13 mouse cellular contexts compared by ENCODE assay signal in the genomic region with DNA sequence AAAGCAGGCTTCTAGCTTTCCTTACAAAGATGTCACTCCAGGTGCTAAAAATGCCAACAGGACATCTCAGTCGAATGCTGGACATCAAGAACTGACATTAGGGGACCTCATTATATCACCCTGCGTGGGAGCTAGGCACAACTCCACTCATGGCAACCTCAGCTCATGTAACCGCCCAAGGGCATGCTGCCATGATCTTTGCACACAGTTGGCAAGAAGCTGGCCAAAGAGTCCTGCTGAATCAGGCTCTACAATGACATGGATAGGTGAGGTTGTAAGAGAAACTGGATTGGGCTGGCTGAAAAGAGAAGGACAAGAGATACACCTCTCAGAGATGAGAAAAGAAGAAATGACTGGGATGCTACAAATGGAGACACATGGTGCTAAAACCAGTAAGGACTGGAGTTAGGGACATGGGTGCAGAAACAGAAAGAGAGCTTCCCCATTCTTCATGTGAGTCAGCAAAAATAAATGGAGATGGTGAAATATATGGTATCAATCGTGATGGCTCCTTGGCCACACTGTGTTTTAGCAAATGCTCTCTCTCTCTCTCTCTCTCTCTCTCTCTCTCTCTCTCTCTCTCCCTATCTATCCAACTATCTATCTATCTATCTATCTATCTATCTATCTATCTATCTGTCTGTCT. TPM values are rescaled to one million over a fixed set of nuclear protein-coding genes. Genes with fewer than 3 reads are reported as not detected.
A peak's percentile ranks its signal among the peaks of the same experiment; 100 is the strongest.
DNase-seq lines count a peak whose midpoint lies in the region; ATAC-seq and TF ChIP-seq lines count a peak whose summit lies in the region.
"Had no signal": no experiment of that assay in that cellular context is flagged by ENCODE, and none has a peak within 500 bp of the region (broad histone marks: within the 10 kb centered on the region; RNA-seq: fewer than 3 reads in every experiment).

No protein-coding gene starts in this region.

- 52% methylated on average over 4 of the region's 4 CpGs for WGBS in kidney, adult 2 months
- 74% methylated on average over 4 of the region's 4 CpGs for WGBS in kidney, embryonic 14.5 days
- 78% methylated on average over 4 of the region's 4 CpGs for WGBS in thymus, adult 2 months
- WGBS in intestine, postnatal 0 days: 84% methylated on average over 4 of the region's 4 CpGs

- H3K27ac ChIP-seq in kidney, adult 2 months (ENCODE audit: insufficient read depth, low read depth, low read length): peak overlapping the region; percentile 59; the same call in 1 of the 2 replicates
- H3K27ac ChIP-seq in kidney, embryonic 14.5 days (ENCODE audit: low read depth, low read length): no peak overlapping the region
- H3K27ac ChIP-seq in thymus, adult 2 months (ENCODE audit: control insufficient read depth, insufficient read depth, low read length): no peak overlapping the region
- H3K27ac ChIP-seq in intestine, postnatal 0 days (ENCODE audit: low read depth, low read length): no peak overlapping the region
- H3K27ac ChIP-seq: embryonic facial prominence, embryonic 12.5 days; midbrain, embryonic 12.5 days; neural tube, embryonic 13.5 days had no signal

- ATAC-seq in kidney, embryonic 14.5 days (ENCODE audit: low FRiP score, low TSS enrichment): no peak
- ATAC-seq in megakaryocyte progenitor cell, adult 5-6 weeks (replicated peaks; ENCODE audit: poor library complexity): peak; percentile 95
- no peak for ATAC-seq in intestine, postnatal 0 days
- ATAC-seq: forebrain, embryonic 14.5 days had no signal

- H3K4me3 ChIP-seq in kidney, adult 2 months (ENCODE audit: insufficient read depth, low read depth, low read length): no peak overlapping the region
- no peak overlapping the region for H3K4me3 ChIP-seq in kidney, embryonic 14.5 days (ENCODE audit: low read length)
- no peak overlapping the region for H3K4me3 ChIP-seq in thymus, adult 2 months (ENCODE audit: control insufficient read depth, insufficient read depth, low read length)
- H3K4me3 ChIP-seq in intestine, postnatal 0 days (ENCODE audit: low read depth, low read length): no peak overlapping the region
- H3K4me3 ChIP-seq: embryonic facial prominence, embryonic 12.5 days; midbrain, embryonic 12.5 days; neural tube, embryonic 13.5 days had no signal

- H3K27me3 ChIP-seq in kidney, adult 2 months (replicated peaks; ENCODE audit: control insufficient read depth, insufficient read depth, low read length): no peaks in the 10 kb centered on the region
- no peaks in the 10 kb centered on the region for H3K27me3 ChIP-seq in kidney, embryonic 14.5 days (ENCODE audit: control insufficient read depth, insufficient read depth, low read length)
- H3K27me3 ChIP-seq in thymus, adult 2 months (ENCODE audit: control insufficient read depth, insufficient read depth, low read length): no peaks in the 10 kb centered on the region
- H3K27me3 ChIP-seq in intestine, postnatal 0 days (replicated peaks; ENCODE audit: control insufficient read depth, insufficient read depth, low read length): no peaks in the 10 kb centered on the region
- H3K27me3 ChIP-seq: embryonic facial prominence, embryonic 12.5 days; midbrain, embryonic 12.5 days; neural tube, embryonic 13.5 days had no signal

- H3K9ac ChIP-seq in kidney, embryonic 14.5 days (ENCODE audit: low read depth, low read length): no peak overlapping the region
- H3K9ac ChIP-seq in intestine, postnatal 0 days (ENCODE audit: low read depth, low read length): no peak overlapping the region
- H3K9ac ChIP-seq: embryonic facial prominence, embryonic 12.5 days; lung, embryonic 14.5 days; midbrain, embryonic 12.5 days; neural tube, embryonic 13.5 days had no signal

- peaks cover 5% of the 10 kb centered on the region; the same call in 1 of the 2 replicates for H3K36me3 ChIP-seq in kidney, adult 2 months (ENCODE audit: control insufficient read depth, insufficient read depth, low read length)
- H3K36me3 ChIP-seq in kidney, embryonic 14.5 days (ENCODE audit: control insufficient read depth, insufficient read depth, low read length): 0 out of 2 replicates have a peak, but pooled peaks cover 3% of the 10 kb centered on the region
- H3K36me3 ChIP-seq in thymus, adult 2 months (ENCODE audit: control insufficient read depth, insufficient read depth, low read length): no peaks in the 10 kb centered on the region
- peaks cover 14% of the 10 kb centered on the region for H3K36me3 ChIP-seq in intestine, postnatal 0 days (ENCODE audit: control insufficient read depth, insufficient read depth)
- H3K36me3 ChIP-seq: neural tube, embryonic 13.5 days had no signal

- H3K4me1 ChIP-seq in kidney, adult 2 months (ENCODE audit: control insufficient read depth, insufficient read depth, low read length): peaks cover 5% of the 10 kb centered on the region; the same call in 1 of the 2 replicates
- H3K4me1 ChIP-seq in kidney, embryonic 14.5 days (ENCODE audit: control insufficient read depth, insufficient read depth, low read length): no peaks in the 10 kb centered on the region
- H3K4me1 ChIP-seq in thymus, adult 2 months (replicated peaks; ENCODE audit: control insufficient read depth, insufficient read depth, low read length): no peaks in the 10 kb centered on the region
- H3K4me1 ChIP-seq in intestine, postnatal 0 days (replicated peaks; ENCODE audit: control insufficient read depth, insufficient read depth, low read length): no peaks in the 10 kb centered on the region
- H3K4me1 ChIP-seq: embryonic facial prominence, embryonic 12.5 days; midbrain, embryonic 12.5 days; neural tube, embryonic 13.5 days had no signal

- H3K9me3 ChIP-seq in kidney, embryonic 14.5 days (ENCODE audit: control insufficient read depth, low read length): no peaks in the 10 kb centered on the region
- no peaks in the 10 kb centered on the region for H3K9me3 ChIP-seq in intestine, postnatal 0 days (ENCODE audit: control insufficient read depth)
- H3K9me3 ChIP-seq: embryonic facial prominence, embryonic 12.5 days; neural tube, embryonic 13.5 days had no signal

- DNase-seq in kidney, adult 2 months: peak; percentile 82
- DNase-seq in gastrocnemius, adult 18-20 months (ENCODE audit: low spot score): peak; percentile 47
- DNase-seq in heart, adult 9 months (ENCODE audit: low spot score in 2 of 2): peak; percentile 65 to 80
- no peak for DNase-seq in thymus, adult 2 months
- DNase-seq: lung, embryonic 14.5 days; right cerebral cortex, postnatal 14 days had no signal

- TF ChIP-seq POLR2A in kidney, adult 2 months (IDR thresholded peaks at IDR 0.05; ENCODE audit: low read depth, low read length): no peak
- TF ChIP-seq POLR2A in thymus, adult 2 months (IDR thresholded peaks at IDR 0.05; ENCODE audit: control insufficient read depth, extremely low read depth, insufficient read depth, low read length, poor library complexity): no peak

- TF ChIP-seq CTCF in kidney, adult 2 months (conservative IDR thresholded peaks at IDR 0.05; ENCODE audit: insufficient read depth, insufficient read length, low read depth, low read length): no peak
- TF ChIP-seq CTCF in thymus, adult 2 months (IDR thresholded peaks at IDR 0.05; ENCODE audit: borderline replicate concordance, control insufficient read depth, extremely low read depth, insufficient read depth, low read length, poor library complexity): no peak
- TF ChIP-seq CTCF in intestine, postnatal 0 days (IDR thresholded peaks at IDR 0.05; ENCODE audit: low read depth): no peak

- no peak overlapping the region for H3K4me2 ChIP-seq in kidney, embryonic 14.5 days (replicated peaks; ENCODE audit: low read depth, low read length)
- H3K4me2 ChIP-seq in intestine, postnatal 0 days (replicated peaks; ENCODE audit: low read depth): no peak overlapping the region
- H3K4me2 ChIP-seq: embryonic facial prominence, embryonic 12.5 days; lung, embryonic 14.5 days; midbrain, embryonic 12.5 days; neural tube, embryonic 13.5 days had no signal

RNA-seq across cellular contexts. Expression of gene Nudt7, which starts 10.4 kb away (rescaled TPM):
- 21.8 and 26.2 TPM in 2 replicates for polyA plus RNA-seq in kidney, adult 2 months (2012; rRNA removed)
- 15.6 and 18.6 TPM in 2 replicates for polyA plus RNA-seq in kidney, embryonic 14.5 days (2014; fragmentation: Nextera tagmentation; extraction: Ambion mirVana)
- total RNA-seq in gastrocnemius, adult 18-20 months (2021): 10 to 100 TPM; 24.9 to 27.5 TPM
- 27.2 and 28.1 TPM in 2 replicates for total RNA-seq in megakaryocyte progenitor cell, adult 5-6 weeks (2015)
- 11.7 and 15.5 TPM in 2 replicates for total RNA-seq in megakaryocyte progenitor cell, adult 5-6 weeks (2017)
- polyA plus RNA-seq in thymus, adult 2 months (2012; rRNA removed): 9.1 and 9.7 TPM in 2 replicates
- polyA plus RNA-seq in intestine, postnatal 0 days (2015; fragmentation: Nextera tagmentation; extraction: Ambion mirVana): 55.7 and 59.1 TPM in 2 replicates
